Mouse (Mus musculus) kidney, postnatal 0 days (tissue): Measurements from ENCODE around the gene Coro2a. TPM values are rescaled to one million over a fixed set of nuclear protein-coding genes. Genes with fewer than 3 reads are reported as not detected.
"Not testable (repeated sequence)": the region's sequence is repeated elsewhere in the genome, so short reads cannot be mapped to it uniquely, and the experiment has no call there.

Source experiments
- ATAC-seq: fragments of 200-750 bp; cut with Nextera tagmentation; replicated peaks from 2 replicates; pipeline ENCODE4 v1.8.0; 2017; ENCODE audit warnings: low read depth, moderate number of reproducible peaks, moderate TSS enrichment, moderate library complexity; ENCODE audit not compliant: low FRiP score
- DNase-seq: peaks from one replicate; pipeline ENCODE4 v3.0.0-alpha.2; 2016; ENCODE audit warnings: low spot score
- H3K27ac ChIP-seq: fragments of 300-500 bp; sonication (generic); 2 replicates; pipeline ENCODE4 v1.5.1; 2014; ENCODE audit warnings: mild to moderate bottlenecking
- H3K27me3 ChIP-seq: fragments of 300-500 bp; sonication (generic); 2 replicates; pipeline ENCODE4 v1.6.1; 2014; ENCODE audit warnings: low read length, mixed read lengths; ENCODE audit not compliant: insufficient read depth
- H3K36me3 ChIP-seq: fragments of 300-500 bp; sonication (generic); 2 replicates; pipeline ENCODE4 v1.6.1; 2014; ENCODE audit warnings: low read length, mixed read lengths; ENCODE audit not compliant: insufficient read depth
- H3K4me1 ChIP-seq: fragments of 300-500 bp; sonication (generic); replicated peaks from 2 replicates; pipeline ENCODE4 v1.6.1; 2014; ENCODE audit warnings: antibody characterized with exemption, low read length, mixed read lengths; ENCODE audit not compliant: insufficient read depth
- H3K4me2 ChIP-seq: fragments of 300-500 bp; sonication (generic); 2 replicates; pipeline ENCODE4 v1.6.1; 2014; ENCODE audit warnings: mild to moderate bottlenecking, low read length, moderate library complexity, mixed read lengths
- H3K4me3 ChIP-seq: fragments of 300-500 bp; sonication (generic); replicated peaks from 2 replicates; pipeline ENCODE4 v1.5.1; 2014; ENCODE audit warnings: low read depth, low read length
- H3K9ac ChIP-seq: fragments of 300-500 bp; sonication (generic); 2 replicates; pipeline ENCODE4 v1.6.1; 2014; ENCODE audit warnings: low read depth, low read length
- H3K9me3 ChIP-seq: fragments of 300-500 bp; sonication (generic); replicated peaks from 2 replicates; pipeline ENCODE4 v1.6.1; 2016; ENCODE audit warnings: low read length, inconsistent platforms, mixed read lengths
- CTCF ChIP-seq: IDR thresholded peaks from 2 replicates; pipeline ENCODE4 v1.5.1; 2016; ENCODE audit warnings: antibody characterized with exemption, low read depth, mild to moderate bottlenecking, moderate library complexity
- WGBS: fragments of 180-500 bp; shearing (Covaris S2); extraction: QIAGEN DNeasy Blood & Tissue Kit; methylation state at CpG from one replicate; pipeline ENCODE4 v1.1.7; 2014; 5-methylcytosine and 5-hydroxymethylcytosine counted together
- polyA plus RNA-seq: library from polyadenylated mRNA; unstranded; fragments of >200 nt; fragmentation: Nextera tagmentation; extraction: Ambion mirVana; gene quantifications from 2 replicates; pipeline ENCODE4 v1.2.1, GENCODE M21; 2015

Gene Coro2a
- polyA plus RNA-seq, 1 experiment from 2014 or later = 2.9 TPM

DNA sequence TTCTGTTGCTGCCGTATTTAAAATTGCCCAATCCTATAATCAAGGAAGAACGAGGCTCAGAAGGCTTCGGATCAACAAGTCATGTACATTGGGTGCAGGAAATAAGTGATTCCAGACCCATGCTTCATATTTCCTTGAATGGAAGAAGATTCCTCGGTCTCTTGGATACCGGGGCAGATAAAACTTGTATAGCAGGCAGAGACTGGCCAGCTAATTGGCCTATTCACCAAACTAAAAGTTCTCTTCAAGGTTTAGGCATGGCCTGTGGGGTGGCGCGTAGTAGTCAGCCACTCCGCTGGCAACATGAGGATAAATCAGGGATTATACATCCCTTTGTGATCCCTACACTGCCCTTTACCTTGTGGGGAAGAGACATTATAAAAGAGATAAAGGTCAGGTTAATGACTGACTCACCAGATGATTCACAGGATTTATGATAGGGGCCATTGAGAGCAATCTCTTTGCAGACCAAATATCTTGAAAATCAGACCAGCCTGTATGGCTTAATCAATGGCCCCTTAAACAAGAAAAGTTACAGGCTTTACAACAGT is 23.1 kb downstream of the Coro2a start:
- not testable (repeated sequence) for H3K4me3 ChIP-seq, H3K9me3 ChIP-seq, H3K4me1 ChIP-seq, ATAC-seq, H3K27ac ChIP-seq, H3K4me2 ChIP-seq, H3K9ac ChIP-seq, H3K27me3 ChIP-seq, DNase-seq, H3K36me3 ChIP-seq
- 96% methylated on average over 8 of the region's 8 CpGs for WGBS

DNA sequence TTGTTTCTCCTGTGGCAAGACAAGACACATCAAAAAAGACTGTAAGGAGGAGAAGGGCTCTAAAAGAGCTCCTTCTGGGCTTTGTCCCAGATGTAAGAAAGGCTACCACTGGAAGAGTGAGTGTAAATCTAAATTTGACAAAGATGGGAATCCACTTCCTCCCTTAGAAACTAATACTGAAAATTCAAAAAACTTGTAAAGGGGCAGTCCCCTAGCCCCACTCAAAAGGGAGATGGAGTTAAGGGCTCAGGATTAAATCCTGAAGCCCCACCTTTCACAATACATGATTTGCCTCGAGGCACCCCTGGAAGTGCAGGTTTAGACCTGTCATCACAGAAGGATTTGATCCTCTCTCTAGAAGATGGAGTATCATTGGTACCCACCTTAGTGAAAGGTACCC is 23.8 kb downstream of the Coro2a start:
- Histone ChIP-seq H3K4me1 (no peaks in the 10 kb centered on the region), H3K27ac (no peak overlapping the region), H3K9ac (no peak overlapping the region), H3K36me3 (no peaks in the 10 kb centered on the region), H3K4me2 (no peak overlapping the region), H3K4me3 (no peak overlapping the region), H3K27me3 (no peaks in the 10 kb centered on the region), H3K9me3 (no peaks in the 10 kb centered on the region)
- DNase-seq (no peak), ATAC-seq (no peak)
- TF ChIP-seq CTCF = no peak
- WGBS = 72% methylated on average over 1 of the region's 1 CpGs

DNA sequence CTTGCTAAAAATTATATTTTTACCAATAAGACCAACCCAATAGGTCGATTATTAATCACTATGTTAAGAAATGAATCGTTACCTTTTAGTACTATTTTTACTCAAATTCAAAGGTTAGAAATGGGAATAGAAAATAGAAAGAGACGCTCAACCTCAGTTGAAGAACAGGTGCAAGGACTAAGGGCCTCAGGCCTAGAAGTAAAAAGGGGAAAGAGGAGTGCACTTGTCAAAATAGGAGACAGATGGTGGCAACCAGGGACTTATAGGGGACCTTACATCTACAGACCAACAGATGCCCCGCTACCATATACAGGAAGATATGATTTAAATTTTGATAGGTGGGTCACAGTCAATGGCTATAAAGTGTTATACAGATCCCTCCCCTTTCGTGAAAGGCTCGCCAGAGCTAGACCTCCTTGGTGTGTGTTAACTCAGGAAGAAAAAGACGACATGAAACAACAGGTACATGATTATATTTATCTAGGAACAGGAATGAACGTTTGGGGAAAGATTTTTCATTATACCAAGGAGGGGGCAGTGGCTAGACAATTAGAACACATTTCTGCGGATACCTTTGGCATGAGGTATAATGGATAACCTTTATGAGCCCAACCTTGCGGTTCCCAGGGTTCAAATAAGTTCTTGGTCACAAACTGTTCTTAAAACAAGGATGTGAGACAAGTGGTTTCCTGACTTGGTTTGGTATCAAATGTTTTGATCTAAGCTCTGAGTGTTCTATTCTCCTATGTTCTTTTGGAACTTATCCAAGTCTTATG is 26.3 kb downstream of the Coro2a start:
- ATAC-seq, H3K4me2 ChIP-seq, DNase-seq, H3K27ac ChIP-seq, H3K4me3 ChIP-seq, H3K9ac ChIP-seq, H3K4me1 ChIP-seq, H3K27me3 ChIP-seq, H3K9me3 ChIP-seq, H3K36me3 ChIP-seq: not testable (repeated sequence)
- 85% methylated on average over 6 of the region's 10 CpGs for WGBS

DNA sequence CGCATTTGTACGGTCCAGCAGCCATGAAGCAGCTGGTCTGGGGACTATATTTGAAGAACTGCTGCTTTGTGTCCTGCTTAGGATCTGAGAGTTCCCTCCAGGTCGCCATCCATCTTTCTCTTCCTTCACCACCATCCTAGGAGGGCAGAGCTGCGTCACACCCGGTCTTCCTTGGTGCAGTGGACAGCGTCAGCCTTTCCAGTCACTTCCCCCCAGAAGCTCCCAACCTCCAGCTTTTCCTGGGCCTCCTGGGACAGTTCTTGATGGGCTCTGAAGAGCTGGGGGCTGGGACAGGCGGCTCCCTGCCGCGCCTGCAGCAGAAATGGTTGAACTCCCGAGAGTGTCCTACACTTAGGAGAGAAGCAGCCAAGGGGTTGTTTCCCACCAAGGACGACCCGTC is 27.2 kb downstream of the Coro2a start:
- DNase-seq (no peak), ATAC-seq (no peak)
- Histone ChIP-seq H3K4me1 (no peaks in the 10 kb centered on the region), H3K9ac (no peak overlapping the region), H3K36me3 (no peaks in the 10 kb centered on the region), H3K4me3 (no peak overlapping the region), H3K27ac (no peak overlapping the region), H3K9me3 (no peaks in the 10 kb centered on the region), H3K27me3 (no peaks in the 10 kb centered on the region), H3K4me2 (no peak overlapping the region)
- TF ChIP-seq CTCF = no peak
- 57% methylated on average over 10 of the region's 12 CpGs for WGBS

DNA sequence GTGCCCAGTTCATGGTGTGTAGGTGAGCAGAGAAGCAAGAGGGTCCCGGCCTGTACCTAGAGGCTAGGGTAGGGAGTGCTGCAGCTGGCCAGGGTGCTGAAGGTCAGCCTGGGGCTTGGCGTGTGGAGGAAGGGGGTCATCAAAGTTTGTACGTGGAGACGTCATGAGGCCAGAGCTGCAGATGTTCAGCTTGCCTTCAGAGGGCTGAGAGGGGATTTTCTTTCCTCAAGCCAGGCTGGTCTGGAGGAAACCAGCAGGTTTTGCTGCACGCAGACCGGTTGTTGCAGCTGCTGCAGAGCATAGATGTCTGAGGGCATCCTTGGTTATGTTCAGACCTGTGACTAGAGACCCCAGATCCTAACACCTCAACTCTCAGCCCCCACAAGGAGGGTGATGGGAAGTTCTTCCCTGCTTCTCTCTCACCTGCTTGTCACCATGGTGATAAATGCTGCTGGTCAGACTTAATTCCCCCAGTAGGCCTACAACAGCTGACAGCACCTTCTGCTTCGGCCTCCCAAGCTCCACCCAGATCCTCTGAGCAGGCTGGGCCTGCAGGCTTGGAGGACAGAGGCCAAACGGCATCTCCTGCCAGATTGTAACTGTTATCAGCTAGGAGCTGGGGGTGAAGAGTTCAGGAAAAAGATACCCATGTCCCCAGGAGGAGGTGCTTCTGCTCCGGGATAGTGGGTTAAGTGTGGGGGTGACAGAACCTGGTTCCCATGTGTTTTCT is 27.8 kb downstream of the Coro2a start:
- WGBS = 29% methylated on average over 9 of the region's 9 CpGs
- TF ChIP-seq CTCF = no peak
- H3K4me3 ChIP-seq = no peak overlapping the region
- no peak overlapping the region for H3K27ac ChIP-seq
- H3K36me3 ChIP-seq = no peaks in the 10 kb centered on the region
- H3K4me1 ChIP-seq = no peaks in the 10 kb centered on the region
- no peak overlapping the region for H3K9ac ChIP-seq
- DNase-seq (no peak), ATAC-seq (no peak)
- no peak overlapping the region for H3K4me2 ChIP-seq
- no peaks in the 10 kb centered on the region for H3K27me3 ChIP-seq
- H3K9me3 ChIP-seq = no peaks in the 10 kb centered on the region

DNA sequence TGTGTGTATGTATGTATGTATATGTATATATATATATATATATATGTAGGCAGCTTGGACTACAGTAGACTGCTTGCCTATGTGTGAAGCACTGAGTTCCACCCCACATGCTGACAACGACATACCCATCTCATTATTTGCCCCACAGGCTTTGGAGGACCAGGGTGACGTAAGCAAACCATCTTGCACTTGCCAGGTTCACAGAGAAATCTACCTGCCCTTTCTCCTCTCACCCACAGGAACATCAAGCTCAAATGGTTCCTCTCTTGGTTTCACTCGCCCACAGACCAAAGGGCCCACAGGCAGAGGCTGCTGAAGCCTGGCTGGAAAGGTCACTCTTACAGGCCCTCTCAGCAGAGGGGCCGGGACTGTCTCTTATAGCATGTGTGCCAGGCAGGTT is 29.4 kb downstream of the Coro2a start:
- no peak overlapping the region for H3K9ac ChIP-seq
- 69% methylated on average over 4 of the region's 4 CpGs for WGBS
- TF ChIP-seq CTCF = no peak

More for the DNA sequence above, 29.4 kb downstream of the Coro2a start:
- Histone ChIP-seq H3K36me3 (no peaks in the 10 kb centered on the region), H3K27ac (no peak overlapping the region), H3K4me2 (no peak overlapping the region), H3K27me3 (no peaks in the 10 kb centered on the region), H3K4me1 (no peaks in the 10 kb centered on the region), H3K4me3 (no peak overlapping the region), H3K9me3 (no peaks in the 10 kb centered on the region)
- ATAC-seq (no peak), DNase-seq (no peak)
